Mouse (Mus musculus) heart, adult 8-10 months (tissue): Measurements from ENCODE around the gene Ddn. TPM values are rescaled to one million over a fixed set of nuclear protein-coding genes. Genes with fewer than 3 reads are reported as not detected.

Experiments
- DNase-seq: peaks from one replicate; pipeline ENCODE4 v3.0.0; 2022; ENCODE audit warnings: low spot score
- total RNA-seq, 4 experiments: library from RNA; stranded (reverse); gene quantifications; 2 replicates each; pipeline ENCODE4 v1.2.4; 2022

Ddn gene
- total RNA-seq, 4 experiments from 2014 or later: 0.63 to 0.84 (median 0.72) TPM

DNA sequence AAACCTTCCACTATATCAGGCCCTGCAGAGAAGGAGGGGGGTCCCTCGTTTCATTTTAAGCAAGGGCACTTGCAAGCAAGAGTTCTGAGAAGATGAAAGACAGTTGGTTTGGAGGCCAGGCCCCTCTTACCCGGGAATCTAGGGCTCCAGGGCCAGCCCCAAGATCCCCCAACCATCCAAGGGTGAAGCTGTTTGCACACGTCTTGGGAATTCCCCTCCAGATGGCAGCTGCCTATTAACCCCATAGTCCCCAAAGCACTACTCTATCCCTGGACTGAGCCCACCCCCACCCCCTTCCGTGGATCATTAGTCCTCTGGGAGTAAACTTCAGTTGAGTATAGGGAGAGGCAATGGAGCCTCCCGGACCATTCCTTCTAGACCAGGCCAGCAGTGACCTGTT is 33.8 kb downstream of the Ddn start:
- no peak for DNase-seq

DNA sequence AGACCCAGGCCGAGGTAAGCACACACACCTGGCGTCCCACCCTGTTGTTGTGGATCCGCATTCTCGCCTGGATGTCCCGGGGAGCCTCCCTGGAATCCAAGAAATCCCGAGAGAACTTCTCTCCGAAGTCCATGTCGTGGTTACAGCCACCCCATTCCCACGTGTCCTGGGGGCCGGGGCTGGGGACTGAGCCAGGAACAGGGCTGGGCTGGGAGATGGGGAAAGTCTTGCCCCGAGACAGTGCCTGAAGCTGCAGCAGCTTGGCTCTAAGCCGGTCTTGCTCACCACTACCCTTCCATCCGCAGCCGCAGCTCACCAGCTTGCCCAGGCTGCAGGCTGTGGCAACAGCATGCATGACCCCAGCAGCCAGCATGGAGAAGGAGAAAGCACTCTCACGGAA is 35.2 kb downstream of the Ddn start:
- DNase-seq: no peak

DNA sequence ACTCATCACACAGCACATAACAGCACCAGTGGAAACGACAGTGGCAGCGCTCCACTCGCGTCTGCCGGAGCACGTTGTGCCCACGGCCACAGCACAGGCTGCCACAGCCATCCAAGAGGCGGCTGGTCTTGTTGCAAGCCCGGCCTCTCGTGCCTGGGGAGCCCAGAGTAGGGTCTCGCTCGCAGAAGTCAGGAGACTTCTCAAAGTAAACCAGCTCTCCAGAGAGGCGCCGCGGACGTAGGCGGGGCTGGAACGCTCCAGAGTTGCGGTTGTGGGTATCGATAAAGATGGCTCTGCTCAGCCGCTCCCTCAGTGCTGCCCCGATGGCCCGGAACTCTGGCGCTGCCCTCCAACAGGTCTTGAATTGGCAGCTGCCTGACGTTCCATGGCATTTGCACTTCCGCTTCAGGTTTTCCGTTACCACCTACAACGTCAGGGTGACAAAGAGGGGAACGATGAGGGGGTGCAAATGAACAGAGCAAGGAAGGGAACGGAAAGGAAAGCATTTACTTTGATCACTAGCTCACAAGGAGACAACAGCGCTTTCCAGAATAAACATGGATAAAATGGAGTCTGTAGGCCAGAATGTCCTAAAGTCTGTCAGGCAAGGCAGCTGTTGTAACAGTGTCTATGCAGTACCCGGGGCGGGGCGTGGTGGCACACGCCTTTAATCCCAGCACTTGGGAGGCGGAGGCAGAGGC is 36.6 kb downstream of the Ddn start:
- no peak for DNase-seq

DNA sequence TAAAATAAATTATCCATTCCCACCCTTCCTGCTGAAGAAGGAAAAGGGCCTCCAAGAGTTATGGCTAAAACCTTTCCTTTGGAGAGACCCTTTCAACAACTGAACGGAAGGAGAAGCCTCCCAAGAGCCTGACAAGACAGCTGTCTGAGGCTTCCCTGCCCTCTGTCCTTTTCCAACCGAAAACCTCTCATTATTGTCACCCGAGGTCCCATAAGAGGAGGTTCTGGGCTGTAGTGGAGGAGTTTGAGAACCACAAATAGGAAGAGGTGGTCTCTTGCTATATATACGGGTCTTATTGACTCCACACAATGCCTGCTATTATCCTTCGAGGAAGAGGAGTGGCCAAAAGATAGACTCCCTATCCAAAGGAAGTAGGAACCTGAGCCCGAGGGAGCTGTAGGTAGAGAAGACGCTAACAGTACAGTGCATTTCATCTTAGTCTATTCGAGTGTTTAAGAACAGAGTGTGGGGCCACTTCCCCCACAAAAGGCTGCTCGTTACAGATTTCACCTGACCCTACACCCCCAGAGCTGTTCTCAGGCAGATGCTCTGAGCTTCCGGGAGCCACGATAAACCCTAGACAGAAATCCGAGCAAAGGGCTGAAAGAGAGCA is 37.4 kb downstream of the Ddn start:
- no peak for DNase-seq

DNA sequence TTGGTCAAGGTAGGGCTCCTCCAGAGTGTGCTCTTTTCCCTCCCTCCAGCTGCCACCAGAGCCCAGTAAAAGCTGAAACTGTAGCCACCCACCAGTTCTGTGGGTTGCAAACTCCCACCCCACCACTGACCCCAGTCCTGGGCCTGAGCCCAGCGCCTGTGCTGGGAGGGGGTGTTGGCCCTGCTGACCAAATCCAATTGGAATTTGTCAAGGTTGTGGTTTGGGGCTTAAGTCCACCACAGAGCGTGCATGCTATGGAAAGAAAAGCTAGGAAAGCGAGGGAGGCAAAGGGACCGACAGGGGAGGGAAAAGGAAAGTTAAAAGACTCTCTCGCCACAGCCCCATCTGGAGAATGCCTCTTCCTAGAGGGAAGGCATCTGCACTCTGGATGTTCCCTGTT is 41.0 kb downstream of the Ddn start:
- DNase-seq: no peak

DNA sequence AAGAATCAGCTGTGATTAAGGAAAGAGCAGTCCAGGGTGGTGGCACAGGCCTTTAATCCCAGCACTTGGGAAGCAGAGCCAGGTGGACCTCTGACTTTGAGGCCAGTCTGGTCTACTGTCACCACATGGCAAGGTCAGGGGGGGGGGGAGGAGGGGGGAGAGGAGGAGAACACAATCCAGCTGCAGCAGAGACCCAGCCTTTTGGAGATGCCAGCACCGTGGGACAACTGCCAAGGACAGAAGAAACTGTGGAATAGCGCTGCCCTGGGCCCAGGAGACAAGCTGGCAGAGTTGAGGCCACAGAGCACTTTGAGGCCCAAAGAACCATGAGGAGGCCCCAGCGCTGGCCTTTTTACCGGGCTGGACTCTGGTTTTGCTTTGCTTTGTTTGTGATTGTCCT is 43.4 kb downstream of the Ddn start:
- DNase-seq: no peak

DNA sequence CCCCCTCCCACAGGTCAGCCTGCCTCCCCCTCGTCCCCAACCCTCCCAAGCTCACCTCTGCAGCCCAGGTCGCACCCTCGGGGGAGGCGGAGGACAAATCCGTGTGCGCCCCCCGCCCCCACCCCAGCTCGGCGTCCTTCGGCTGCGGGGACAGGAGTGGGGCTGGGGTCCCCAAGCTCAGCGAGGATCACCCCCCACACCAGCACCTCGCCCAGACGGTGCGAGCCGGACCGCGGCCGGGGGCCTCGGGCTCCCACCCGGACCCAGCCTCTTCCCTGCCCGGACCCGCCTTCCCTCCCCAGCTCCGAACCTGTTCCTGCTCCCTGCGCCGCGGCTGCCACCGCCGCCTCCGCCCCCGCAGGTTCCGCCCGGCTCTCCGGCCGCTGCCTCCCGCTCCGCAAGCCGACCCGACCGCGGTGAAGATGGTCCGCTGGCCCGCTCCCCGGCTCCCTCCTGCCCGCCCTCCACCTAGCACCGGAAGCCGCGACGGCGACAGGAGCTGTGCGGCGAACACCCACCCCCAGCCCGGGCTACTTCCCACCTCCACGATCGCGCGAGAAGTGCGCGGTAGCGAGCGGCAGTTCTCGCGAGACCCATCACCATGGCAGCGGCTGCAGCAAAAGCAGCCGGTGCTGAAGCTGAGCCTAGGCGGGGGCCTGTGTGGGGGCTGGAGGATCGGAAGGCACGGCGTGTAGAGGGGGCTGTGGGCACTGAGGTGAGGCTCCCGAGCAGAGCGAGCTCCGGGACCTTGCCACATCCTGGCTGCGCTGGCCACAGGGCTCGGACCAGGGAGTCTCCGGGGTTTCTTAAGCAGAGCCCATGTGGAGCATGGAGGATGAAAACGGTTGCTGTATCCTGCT is 46.4 kb downstream of the Ddn start, which contains the start of gene Arf3:
Gene Arf3, minus strand, starts transcription at position 545 of the 860 bp plus-strand sequence.
- peak; percentile 93 for DNase-seq

DNA sequence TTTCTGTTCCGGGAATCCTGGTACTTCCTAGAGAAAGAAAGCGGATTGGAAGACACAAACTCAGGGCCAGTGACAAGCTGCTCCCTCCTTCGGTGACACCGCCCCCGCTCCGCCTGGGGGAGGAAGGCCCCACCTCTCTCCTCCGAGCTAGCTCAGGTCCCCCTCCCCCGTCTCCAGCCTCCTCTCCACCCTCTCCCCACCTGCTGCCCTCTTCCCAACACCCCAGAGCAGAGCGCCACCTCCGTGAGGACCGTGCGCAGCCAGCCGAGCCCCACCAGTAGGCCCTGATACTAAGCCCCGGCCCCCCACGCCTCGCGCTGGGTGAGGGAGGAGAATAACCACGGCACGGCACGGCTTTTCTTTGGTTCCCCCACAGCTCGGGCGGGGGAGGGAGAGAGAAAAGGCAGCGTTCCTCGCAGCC is 47.1 kb downstream of the Ddn start:
- peak; percentile 59 for DNase-seq

DNA sequence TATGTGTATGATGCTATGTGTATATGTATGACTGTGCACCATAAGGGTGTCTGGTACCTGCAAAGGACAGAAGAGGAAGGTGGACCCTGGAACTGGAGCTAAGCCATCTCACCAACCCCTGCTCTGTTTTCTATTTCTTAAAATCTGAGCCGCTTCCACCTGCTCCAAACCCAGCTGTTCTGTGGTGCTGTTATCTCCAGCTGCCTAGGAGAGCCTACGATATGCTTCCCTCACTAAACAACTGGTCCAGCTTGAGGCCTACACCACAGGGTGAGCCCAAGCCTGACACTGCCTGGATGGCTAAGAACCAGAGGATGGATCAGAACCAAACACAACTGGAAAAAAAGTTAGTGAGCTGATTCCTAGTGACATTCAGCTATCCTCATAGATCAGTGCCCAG is 55.2 kb downstream of the Ddn start:
- no peak for DNase-seq

Other genes starting within 250 kb of the Ddn start
- 10 to 100 TPM; 26.7 to 34.8 (median 30.0) TPM for gene Ccnt1, start 238.6 kb downstream of the Ddn start, total RNA-seq
- 1 to 10 TPM; 1.6 to 4.2 (median 2.3) TPM for gene 4930415O20Rik, start 238.5 kb downstream of the Ddn start, total RNA-seq
- 100 to 1,000 TPM; 136 to 213 (median 183) TPM for gene Adcy6, start 199.4 kb downstream of the Ddn start, total RNA-seq
- 1 to 10 TPM; 2.0 to 2.8 (median 2.6) TPM for gene Cacnb3, start 178.7 kb downstream of the Ddn start, total RNA-seq
- gene Ddx23, start 146.6 kb downstream of the Ddn start, total RNA-seq: 10 to 100 TPM; 53.2 to 61.7 (median 56.4) TPM
- 1 to 10 TPM in 3 of 4 experiments, under 1 TPM in 1; 1.00 to 2.1 (median 1.2) TPM for gene Rnd1, start 132.0 kb downstream of the Ddn start, total RNA-seq
- gene Ccdc65, start 101.3 kb downstream of the Ddn start, total RNA-seq: 1 to 10 TPM in 1 of 4 experiments, under 1 TPM in 3; 0.41 to 1.1 (median 0.84) TPM
- 1 to 10 TPM; 5.6 to 9.4 (median 7.7) TPM for gene Fkbp11, start 81.3 kb downstream of the Ddn start, total RNA-seq
- 10 to 100 TPM; 18.0 to 20.9 (median 19.1) TPM for gene Arf3, start 46.3 kb downstream of the Ddn start, total RNA-seq
- gene Wnt10b, start 31.3 kb downstream of the Ddn start, total RNA-seq: under 1 TPM in 3 of 4 experiments, not detected in 1; 0.16 to 0.44 (median 0.26) TPM
- gene Wnt1, start 19.6 kb downstream of the Ddn start, total RNA-seq: not detected
- gene Prkag1, start 22.0 kb upstream of the Ddn start, total RNA-seq: 100 to 1,000 TPM in 2 of 4 experiments, 10 to 100 TPM in 2; 96.7 to 129 (median 109) TPM
- gene Kmt2d, start 61.7 kb upstream of the Ddn start, total RNA-seq: 10 to 100 TPM; 54.7 to 66.1 (median 59.8) TPM
- gene Rhebl1, start 85.0 kb upstream of the Ddn start, total RNA-seq: 1 to 10 TPM; 1.2 to 2.8 (median 1.9) TPM
- 1 to 10 TPM in 2 of 4 experiments, under 1 TPM in 2; 0.72 to 1.6 (median 1.0) TPM for gene Dhh, start 89.0 kb upstream of the Ddn start, total RNA-seq
- 10 to 100 TPM in 2 of 4 experiments, 1 to 10 TPM in 2; 7.3 to 12.2 (median 10.0) TPM for gene Lmbr1l, start 108.7 kb upstream of the Ddn start, total RNA-seq
- 100 to 1,000 TPM; 106 to 156 (median 115) TPM for gene Tuba1b, start 125.1 kb upstream of the Ddn start, total RNA-seq
- gene Gm49450, start 144.1 kb upstream of the Ddn start, total RNA-seq: not detected
- 10 to 100 TPM; 37.4 to 83.6 (median 67.3) TPM for gene Tuba1a, start 144.2 kb upstream of the Ddn start, total RNA-seq
- gene Tuba1c, start 220.4 kb upstream of the Ddn start, total RNA-seq: 10 to 100 TPM; 32.2 to 40.4 (median 33.3) TPM
- gene Prph, start 245.7 kb upstream of the Ddn start, total RNA-seq: 1 to 10 TPM in 1 of 4 experiments, under 1 TPM in 3; 0.16 to 1.4 (median 0.47) TPM